Mouse (Mus musculus): ENCODE data around the gene C130079G13Rik. TPM values are rescaled to one million over a fixed set of nuclear protein-coding genes. Genes with fewer than 3 reads are reported as not detected.

Gene C130079G13Rik
- polyA plus RNA-seq (2017; shearing (Covaris generic)) = not detected

DNA sequence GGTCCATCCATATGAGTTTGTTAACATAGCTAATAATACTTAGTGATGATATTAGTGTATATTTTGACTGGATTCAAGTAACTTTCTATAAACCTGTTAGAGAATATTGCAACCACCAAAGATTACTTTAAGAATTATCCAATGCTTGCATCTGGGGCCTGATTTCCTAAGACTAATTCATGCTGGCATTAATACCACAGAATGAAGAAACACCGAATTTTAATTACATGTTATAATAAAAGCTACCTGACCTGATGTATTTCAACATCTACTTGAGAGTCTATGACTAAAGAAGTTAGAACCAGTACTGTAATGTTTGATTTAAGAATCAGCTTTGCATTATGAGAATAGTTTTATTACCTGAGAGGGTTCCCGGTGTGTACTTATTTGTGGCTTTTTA, at the start of gene C130079G13Rik:
C130079G13Rik (plus strand) TSS at position 301 of the 400 bp plus-strand sequence.

Other genes with a start within 250 kb of the C130079G13Rik start
- gene Gm5538, start 195.4 kb upstream of the C130079G13Rik start, polyA plus RNA-seq (2017; shearing (Covaris generic)) = 0.45 TPM
- gene Gm8298, start 64.2 kb upstream of the C130079G13Rik start, polyA plus RNA-seq (2017; shearing (Covaris generic)) = not detected
- not detected for gene Aadacl2, start 81.5 kb downstream of the C130079G13Rik start, polyA plus RNA-seq (2017; shearing (Covaris generic))
- gene Aadac, start 100.5 kb downstream of the C130079G13Rik start, polyA plus RNA-seq (2017; shearing (Covaris generic)) = not detected
- gene Sucnr1, start 156.7 kb downstream of the C130079G13Rik start, polyA plus RNA-seq (2017; shearing (Covaris generic)) = not detected

Data from activated CD4-positive, CD25-positive, alpha-beta regulatory T cell, adult 9 weeks (primary cell).